Mouse (Mus musculus): ENCODE results near the gene Fbxo34. TPM values are rescaled to one million over a fixed set of nuclear protein-coding genes. Genes with fewer than 3 reads are reported as not detected.
A peak's percentile ranks its signal among the peaks of the same experiment; 100 is the strongest.

The Fbxo34 gene
- polyA plus RNA-seq, 1 experiment = 10.9 TPM

DNA sequence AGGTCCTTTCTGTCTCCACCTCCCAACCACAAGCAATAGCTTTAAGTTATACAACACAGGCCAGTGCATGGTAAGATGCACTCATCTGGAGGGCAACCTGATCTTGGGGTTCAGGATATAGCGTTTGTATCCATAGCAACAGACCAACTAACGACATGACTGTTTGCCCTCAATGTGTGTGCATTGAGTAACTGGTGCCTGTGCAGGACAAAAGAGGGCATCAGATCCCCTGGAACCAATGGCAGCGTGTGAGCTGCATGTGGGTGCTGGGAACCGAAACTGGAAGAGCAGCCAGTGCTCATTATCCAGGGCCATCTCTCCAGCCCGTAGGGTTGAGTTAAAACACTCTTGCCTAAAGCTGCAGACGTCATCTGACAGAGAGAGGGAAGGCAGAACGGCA, 38.5 kb downstream of the Fbxo34 start:
- no peak for TF ChIP-seq POLR2A (IDR thresholded peaks at IDR 0.05; ENCODE audit: borderline replicate concordance, extremely low read depth, low read depth, low read length)
- TF ChIP-seq CTCF (IDR thresholded peaks at IDR 0.05; ENCODE audit: insufficient read depth, low read length) = no peak
- no peak overlapping the region for H3K4me3 ChIP-seq (replicated peaks; ENCODE audit: extremely low read depth, low read depth, low read length)

GRCm38 (mm10) chr14:47489310-47490097, 39.3 kb downstream of the Fbxo34 start:
- TF ChIP-seq CTCF (IDR thresholded peaks at IDR 0.05; ENCODE audit: insufficient read depth, low read length) (no peak), POLR2A (IDR thresholded peaks at IDR 0.05; ENCODE audit: borderline replicate concordance, extremely low read depth, low read depth, low read length) (no peak)
- H3K4me1 ChIP-seq (ENCODE audit: control insufficient read depth, insufficient read depth, low read length) = peaks cover 6% of the 10 kb centered on the region
- 20% methylated on average over 10 of the region's 10 CpGs for WGBS
- DNase-seq = no peak
- H3K4me3 ChIP-seq (replicated peaks; ENCODE audit: extremely low read depth, low read depth, low read length) = no peak overlapping the region

More for the DNA sequence above, 38.5 kb downstream of the Fbxo34 start:
- 56% methylated on average over 7 of the region's 7 CpGs for WGBS
- H3K4me1 ChIP-seq (ENCODE audit: control insufficient read depth, insufficient read depth, low read length) = peaks cover 6% of the 10 kb centered on the region
- no peak for DNase-seq

DNA sequence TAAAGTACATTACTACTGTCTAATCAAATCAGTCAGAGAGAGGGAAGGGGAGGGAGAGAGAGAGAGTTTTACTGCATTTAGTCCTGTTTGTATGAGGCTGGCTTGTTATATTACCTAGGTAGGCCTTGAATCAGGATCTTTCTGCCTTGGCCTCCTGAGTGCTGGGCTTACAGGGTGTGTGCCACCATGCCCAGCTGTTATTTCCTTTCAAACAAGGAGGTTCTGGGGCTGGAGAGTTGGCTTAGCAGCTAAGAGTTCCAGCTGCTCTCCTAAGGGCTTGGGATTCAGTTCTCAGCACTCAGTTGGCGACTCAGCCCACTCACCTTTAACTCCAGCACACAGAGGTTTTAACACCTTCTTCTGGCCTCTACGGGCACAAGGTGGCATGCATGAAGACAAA, 40.5 kb downstream of the Fbxo34 start:
- no peak for DNase-seq
- TF ChIP-seq POLR2A (IDR thresholded peaks at IDR 0.05; ENCODE audit: borderline replicate concordance, extremely low read depth, low read depth, low read length) = no peak
- TF ChIP-seq CTCF (IDR thresholded peaks at IDR 0.05; ENCODE audit: insufficient read depth, low read length) = no peak
- 90% methylated on average over 2 of the region's 2 CpGs for WGBS
- Histone ChIP-seq H3K4me1 (ENCODE audit: control insufficient read depth, insufficient read depth, low read length) (peaks cover 6% of the 10 kb centered on the region), H3K4me3 (replicated peaks; ENCODE audit: extremely low read depth, low read depth, low read length) (no peak overlapping the region)

GRCm38 (mm10) chr14:47493592-47494361, 43.6 kb downstream of the Fbxo34 start:
- Histone ChIP-seq H3K4me3 (replicated peaks; ENCODE audit: extremely low read depth, low read depth, low read length) (no peak overlapping the region), H3K4me1 (ENCODE audit: control insufficient read depth, insufficient read depth, low read length) (peaks cover 7% of the 10 kb centered on the region)
- DNase-seq = no peak
- 53% methylated on average over 2 of the region's 2 CpGs for WGBS
- TF ChIP-seq POLR2A (IDR thresholded peaks at IDR 0.05; ENCODE audit: borderline replicate concordance, extremely low read depth, low read depth, low read length) (no peak), CTCF (IDR thresholded peaks at IDR 0.05; ENCODE audit: insufficient read depth, low read length) (no peak)

- TF ChIP-seq POLR2A (IDR thresholded peaks at IDR 0.05; ENCODE audit: borderline replicate concordance, extremely low read depth, low read depth, low read length) (no peak), CTCF (IDR thresholded peaks at IDR 0.05; ENCODE audit: insufficient read depth, low read length) (no peak)
- WGBS = 90% methylated on average over 3 of the region's 3 CpGs
- H3K4me1 ChIP-seq (ENCODE audit: control insufficient read depth, insufficient read depth, low read length) = peaks cover 4% of the 10 kb centered on the region
Measured at GRCm38 (mm10) chr14:47495951-47496350, 45.7 kb downstream of the Fbxo34 start.

DNA sequence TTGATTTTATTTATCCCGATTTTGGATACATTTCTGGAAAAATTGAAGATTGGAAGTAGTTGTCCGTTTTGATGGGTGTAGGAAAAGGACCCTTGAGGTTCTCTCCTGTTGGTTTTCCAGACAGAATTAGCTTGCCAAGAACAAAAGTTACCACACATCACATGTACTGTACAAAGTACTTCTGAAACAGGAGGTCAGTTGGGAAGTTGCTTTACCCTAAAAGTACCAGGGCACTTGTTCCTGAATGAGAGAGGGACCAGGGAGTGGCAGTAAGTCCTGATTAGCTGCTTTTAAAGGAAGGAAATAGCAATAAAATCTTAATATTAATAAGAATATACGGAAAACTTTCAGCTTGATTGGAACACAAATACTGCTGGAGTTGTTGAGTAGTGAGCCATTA, 46.9 kb downstream of the Fbxo34 start:
- WGBS = 51% methylated on average over 3 of the region's 3 CpGs
- TF ChIP-seq CTCF (IDR thresholded peaks at IDR 0.05; ENCODE audit: insufficient read depth, low read length) (no peak), POLR2A (IDR thresholded peaks at IDR 0.05; ENCODE audit: borderline replicate concordance, extremely low read depth, low read depth, low read length) (no peak)
- DNase-seq = no peak
- Histone ChIP-seq H3K4me3 (replicated peaks; ENCODE audit: extremely low read depth, low read depth, low read length) (no peak overlapping the region), H3K4me1 (ENCODE audit: control insufficient read depth, insufficient read depth, low read length) (peaks cover 4% of the 10 kb centered on the region)

More at GRCm38 (mm10) chr14:47495951-47496350, 45.7 kb downstream of the Fbxo34 start:
- DNase-seq = no peak
- no peak overlapping the region for H3K4me3 ChIP-seq (replicated peaks; ENCODE audit: extremely low read depth, low read depth, low read length)

DNA sequence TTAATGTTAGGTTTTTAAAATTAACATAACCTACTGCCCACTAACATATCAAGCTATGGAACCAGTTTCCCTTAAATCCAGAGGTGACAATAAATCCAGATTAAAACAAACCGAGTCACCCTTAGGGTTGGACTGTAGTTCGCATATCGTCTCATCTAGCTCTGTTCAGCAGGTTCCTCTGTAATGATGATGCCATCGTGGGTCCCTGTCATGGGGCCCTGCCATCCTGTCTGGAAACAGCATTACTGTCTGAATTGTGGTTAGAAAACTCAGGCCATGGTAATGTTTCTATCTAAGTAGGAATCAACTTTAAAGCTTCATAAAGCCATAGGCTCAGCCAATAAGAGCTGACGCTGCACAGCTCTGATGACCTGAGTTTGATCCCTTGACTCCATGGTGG, 48.4 kb downstream of the Fbxo34 start:
- H3K4me3 ChIP-seq (replicated peaks; ENCODE audit: extremely low read depth, low read depth, low read length) = no peak overlapping the region
- 76% methylated on average over 5 of the region's 5 CpGs for WGBS
- TF ChIP-seq CTCF (IDR thresholded peaks at IDR 0.05; ENCODE audit: insufficient read depth, low read length) (no peak), POLR2A (IDR thresholded peaks at IDR 0.05; ENCODE audit: borderline replicate concordance, extremely low read depth, low read depth, low read length) (no peak)
- peaks cover 6% of the 10 kb centered on the region for H3K4me1 ChIP-seq (ENCODE audit: control insufficient read depth, insufficient read depth, low read length)
- DNase-seq = no peak

- Histone ChIP-seq H3K4me3 (replicated peaks; ENCODE audit: extremely low read depth, low read depth, low read length) (no peak overlapping the region), H3K4me1 (ENCODE audit: control insufficient read depth, insufficient read depth, low read length) (0 out of 2 replicates have a peak, but pooled peaks cover 2% of the 10 kb centered on the region)
- peak; percentile 43 for DNase-seq
- TF ChIP-seq CTCF (IDR thresholded peaks at IDR 0.05; ENCODE audit: insufficient read depth, low read length) (no peak), POLR2A (IDR thresholded peaks at IDR 0.05; ENCODE audit: borderline replicate concordance, extremely low read depth, low read depth, low read length) (no peak)
- 41% methylated on average over 3 of the region's 3 CpGs for WGBS
Measured at GRCm38 (mm10) chr14:47504036-47504435, 53.8 kb downstream of the Fbxo34 start.

DNA sequence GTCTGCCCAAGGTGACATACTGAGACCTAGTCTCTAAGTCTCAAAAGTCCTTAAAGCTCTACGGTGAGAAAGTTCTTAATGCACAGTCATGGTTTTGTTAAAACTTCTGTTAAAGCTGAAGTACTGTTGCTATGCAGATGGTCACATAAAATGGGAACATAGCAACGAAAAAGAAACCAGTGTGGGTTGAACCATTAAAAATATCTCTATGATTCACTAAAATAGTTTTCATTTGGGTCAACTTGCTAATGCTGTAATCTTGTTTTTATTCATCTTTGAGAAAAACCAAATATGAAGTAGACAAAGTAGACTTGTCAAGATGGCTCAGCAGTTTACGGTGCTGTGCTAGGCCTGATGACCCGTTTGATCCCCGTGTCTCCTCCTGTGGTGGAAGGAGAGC, 56.5 kb downstream of the Fbxo34 start:
- H3K4me1 ChIP-seq (ENCODE audit: control insufficient read depth, insufficient read depth, low read length) = 0 out of 2 replicates have a peak, but pooled peaks cover 2% of the 10 kb centered on the region
- TF ChIP-seq POLR2A (IDR thresholded peaks at IDR 0.05; ENCODE audit: borderline replicate concordance, extremely low read depth, low read depth, low read length) (no peak), CTCF (IDR thresholded peaks at IDR 0.05; ENCODE audit: insufficient read depth, low read length) (no peak)
- 81% methylated on average over 5 of the region's 5 CpGs for WGBS
- H3K4me3 ChIP-seq (replicated peaks; ENCODE audit: extremely low read depth, low read depth, low read length) = no peak overlapping the region
- DNase-seq = no peak

All from lung, adult 2 months (tissue).